Mouse (Mus musculus): ENCODE results near the gene Mtmr3. TPM values are rescaled to one million over a fixed set of nuclear protein-coding genes. Genes with fewer than 3 reads are reported as not detected.
A peak's percentile ranks its signal among the peaks of the same experiment; 100 is the strongest.

Gene Mtmr3
- polyA plus RNA-seq, 1 experiment from 2014 or later: 15.4 TPM

GRCm38 (mm10) chr11:4446195-4446868 lies 148.3 kb downstream of the Mtmr3 start:
- 91% methylated on average over 9 of the region's 9 CpGs for WGBS
- Histone ChIP-seq H3K9me3 (ENCODE audit: control insufficient read depth, low read length) (no peaks in the 10 kb centered on the region), H3K27me3 (replicated peaks; ENCODE audit: control insufficient read depth, insufficient read depth, low read length) (no peaks in the 10 kb centered on the region), H3K27ac (ENCODE audit: low read length) (no peak overlapping the region), H3K4me3 (ENCODE audit: low read length) (no peak overlapping the region), H3K36me3 (ENCODE audit: control insufficient read depth, insufficient read depth, low read length) (no peaks in the 10 kb centered on the region), H3K4me2 (ENCODE audit: low read depth, low read length) (no peak overlapping the region), H3K9ac (ENCODE audit: low read depth, low read length) (no peak overlapping the region), H3K4me1 (ENCODE audit: control insufficient read depth, insufficient read depth, low read length) (no peaks in the 10 kb centered on the region)
- no peak for ATAC-seq

- no peak overlapping the region for H3K4me3 ChIP-seq (ENCODE audit: low read length)
- H3K9me3 ChIP-seq (ENCODE audit: control insufficient read depth, low read length): no peaks in the 10 kb centered on the region
- ATAC-seq: no peak
- H3K36me3 ChIP-seq (ENCODE audit: control insufficient read depth, insufficient read depth, low read length): no peaks in the 10 kb centered on the region
- H3K27ac ChIP-seq (ENCODE audit: low read length): no peak overlapping the region
- no peak overlapping the region for H3K4me2 ChIP-seq (ENCODE audit: low read depth, low read length)
- no peaks in the 10 kb centered on the region for H3K27me3 ChIP-seq (replicated peaks; ENCODE audit: control insufficient read depth, insufficient read depth, low read length)
- no peaks in the 10 kb centered on the region for H3K4me1 ChIP-seq (ENCODE audit: control insufficient read depth, insufficient read depth, low read length)
- no peak overlapping the region for H3K9ac ChIP-seq (ENCODE audit: low read depth, low read length)
- 46% methylated on average over 1 of the region's 1 CpGs for WGBS
Observed at GRCm38 (mm10) chr11:4442280-4442679, 152.4 kb downstream of the Mtmr3 start.

DNA sequence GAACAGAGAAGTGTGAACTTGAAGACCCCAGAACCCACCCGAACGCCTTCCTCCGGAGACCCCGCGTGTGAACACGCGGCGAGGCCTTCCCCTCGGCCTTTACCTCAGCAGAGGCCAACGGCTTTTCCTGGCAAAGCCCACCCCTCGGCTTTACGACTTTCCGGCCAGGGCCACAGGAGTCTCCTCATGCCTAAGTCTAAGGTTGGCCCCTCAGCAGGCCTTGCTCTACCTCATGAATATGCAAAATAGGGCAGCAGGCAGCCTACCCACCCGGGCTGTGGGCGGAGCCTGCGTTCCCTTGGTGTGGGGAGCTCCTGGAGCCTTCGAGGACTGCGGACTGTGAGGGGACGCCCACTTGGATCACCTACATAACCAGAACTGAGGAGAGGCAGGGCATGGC lies 153.7 kb downstream of the Mtmr3 start, which contains the start of gene Hormad2:
Hormad2 (minus strand) TSS at position 128 of the 400 bp plus-strand sequence.
- H3K36me3 ChIP-seq (ENCODE audit: control insufficient read depth, insufficient read depth, low read length): no peaks in the 10 kb centered on the region
- ATAC-seq: peak; percentile 52; the same call in 1 of the 2 replicates

GRCm38 (mm10) chr11:4438211-4438610 lies 156.5 kb downstream of the Mtmr3 start:
- Histone ChIP-seq H3K4me1 (ENCODE audit: control insufficient read depth, insufficient read depth, low read length) (no peaks in the 10 kb centered on the region), H3K27me3 (replicated peaks; ENCODE audit: control insufficient read depth, insufficient read depth, low read length) (no peaks in the 10 kb centered on the region), H3K4me3 (ENCODE audit: low read length) (no peak overlapping the region), H3K4me2 (ENCODE audit: low read depth, low read length) (no peak overlapping the region), H3K9ac (ENCODE audit: low read depth, low read length) (no peak overlapping the region), H3K36me3 (ENCODE audit: control insufficient read depth, insufficient read depth, low read length) (no peaks in the 10 kb centered on the region), H3K27ac (ENCODE audit: low read length) (no peak overlapping the region), H3K9me3 (ENCODE audit: control insufficient read depth, low read length) (no peaks in the 10 kb centered on the region)
- 64% methylated on average over 2 of the region's 2 CpGs for WGBS
- ATAC-seq: no peak

More for the DNA sequence above, 153.7 kb downstream of the Mtmr3 start, which contains the start of gene Hormad2:
- H3K4me3 ChIP-seq (ENCODE audit: low read length): no peak within 1 kb of the TSS
- 47% methylated on average over 19 of the region's 19 CpGs for WGBS
- H3K4me2 ChIP-seq (ENCODE audit: low read depth, low read length): 0 out of 2 replicates have a peak within 1 kb of the TSS, but pooled peaks have one; percentile 12
- no peak within 1 kb of the TSS for H3K9ac ChIP-seq (ENCODE audit: low read depth, low read length)
- no peaks in the 10 kb centered on the region for H3K4me1 ChIP-seq (ENCODE audit: control insufficient read depth, insufficient read depth, low read length)
- H3K9me3 ChIP-seq (ENCODE audit: control insufficient read depth, low read length): no peaks in the 10 kb centered on the region
- H3K27me3 ChIP-seq (replicated peaks; ENCODE audit: control insufficient read depth, insufficient read depth, low read length): no peaks in the 10 kb centered on the region
- no peak within 1 kb of the TSS for H3K27ac ChIP-seq (ENCODE audit: low read length)

DNA sequence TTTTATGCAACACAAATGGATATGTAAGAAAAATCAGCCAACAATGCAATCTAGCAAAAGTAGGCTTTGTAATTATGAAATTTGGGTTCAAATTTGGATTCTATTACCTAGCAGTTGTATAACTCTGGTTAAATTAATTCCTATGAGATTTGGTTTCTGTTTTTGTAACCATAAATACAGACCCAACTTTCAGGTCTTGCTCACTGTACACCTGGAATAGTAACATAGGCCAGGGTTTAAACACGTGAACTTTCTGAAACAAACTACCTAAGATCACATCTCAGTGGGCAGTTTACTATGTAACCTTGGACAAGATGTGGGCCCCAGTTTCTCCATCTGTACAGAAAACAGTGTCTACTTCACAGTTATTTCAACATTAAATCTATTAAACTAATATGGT lies 157.3 kb downstream of the Mtmr3 start:
- Histone ChIP-seq H3K9me3 (ENCODE audit: control insufficient read depth, low read length) (no peaks in the 10 kb centered on the region), H3K9ac (ENCODE audit: low read depth, low read length) (no peak overlapping the region), H3K27me3 (replicated peaks; ENCODE audit: control insufficient read depth, insufficient read depth, low read length) (no peaks in the 10 kb centered on the region), H3K4me1 (ENCODE audit: control insufficient read depth, insufficient read depth, low read length) (no peaks in the 10 kb centered on the region), H3K27ac (ENCODE audit: low read length) (no peak overlapping the region), H3K4me3 (ENCODE audit: low read length) (no peak overlapping the region), H3K4me2 (ENCODE audit: low read depth, low read length) (no peak overlapping the region), H3K36me3 (ENCODE audit: control insufficient read depth, insufficient read depth, low read length) (no peaks in the 10 kb centered on the region)
- 88% methylated on average over 1 of the region's 1 CpGs for WGBS
- ATAC-seq: no peak

DNA sequence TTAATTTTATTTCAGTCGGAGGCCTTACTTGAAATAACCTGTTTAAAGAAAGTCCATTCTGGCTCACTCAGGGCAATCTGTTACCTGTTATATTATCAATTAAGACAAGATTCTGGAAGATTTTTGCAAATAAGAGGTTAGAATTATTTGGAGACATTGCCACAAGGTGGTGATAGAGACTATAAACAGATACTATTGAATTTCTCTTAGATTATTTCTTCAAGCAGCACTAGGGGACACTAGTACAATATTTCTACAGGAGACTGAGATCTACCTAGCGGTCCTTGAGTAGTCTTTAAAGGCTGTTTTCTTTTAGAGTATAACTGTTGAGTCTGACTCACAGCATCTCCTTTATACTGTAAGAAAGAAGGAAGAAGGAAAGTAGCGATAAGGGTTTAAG lies 158.0 kb downstream of the Mtmr3 start:
- no peaks in the 10 kb centered on the region for H3K4me1 ChIP-seq (ENCODE audit: control insufficient read depth, insufficient read depth, low read length)
- no peaks in the 10 kb centered on the region for H3K36me3 ChIP-seq (ENCODE audit: control insufficient read depth, insufficient read depth, low read length)
- H3K27me3 ChIP-seq (replicated peaks; ENCODE audit: control insufficient read depth, insufficient read depth, low read length): no peaks in the 10 kb centered on the region
- H3K27ac ChIP-seq (ENCODE audit: low read length): no peak overlapping the region
- WGBS: 73% methylated on average over 3 of the region's 3 CpGs
- no peak overlapping the region for H3K4me2 ChIP-seq (ENCODE audit: low read depth, low read length)
- no peaks in the 10 kb centered on the region for H3K9me3 ChIP-seq (ENCODE audit: control insufficient read depth, low read length)
- H3K4me3 ChIP-seq (ENCODE audit: low read length): no peak overlapping the region
- ATAC-seq: no peak
- H3K9ac ChIP-seq (ENCODE audit: low read depth, low read length): no peak overlapping the region

- no peaks in the 10 kb centered on the region for H3K4me1 ChIP-seq (ENCODE audit: control insufficient read depth, insufficient read depth, low read length)
- no peak overlapping the region for H3K4me2 ChIP-seq (ENCODE audit: low read depth, low read length)
- no peak overlapping the region for H3K27ac ChIP-seq (ENCODE audit: low read length)
- H3K36me3 ChIP-seq (ENCODE audit: control insufficient read depth, insufficient read depth, low read length): no peaks in the 10 kb centered on the region
- no peak overlapping the region for H3K4me3 ChIP-seq (ENCODE audit: low read length)
- no peaks in the 10 kb centered on the region for H3K9me3 ChIP-seq (ENCODE audit: control insufficient read depth, low read length)
- WGBS: 71% methylated on average over 4 of the region's 4 CpGs
- no peak for ATAC-seq
- H3K9ac ChIP-seq (ENCODE audit: low read depth, low read length): no peak overlapping the region
- H3K27me3 ChIP-seq (replicated peaks; ENCODE audit: control insufficient read depth, insufficient read depth, low read length): no peaks in the 10 kb centered on the region
Observed at GRCm38 (mm10) chr11:4434461-4434860, 160.2 kb downstream of the Mtmr3 start.

Other genes starting within 250 kb of the Mtmr3 start
- 0.22 and 0.35 TPM in 2 replicates for gene Hormad2, start 153.8 kb downstream of the Mtmr3 start, polyA plus RNA-seq (2015; fragmentation: Nextera tagmentation; extraction: Ambion mirVana)
- gene Gm11032, start 25.2 kb upstream of the Mtmr3 start, polyA plus RNA-seq (2015; fragmentation: Nextera tagmentation; extraction: Ambion mirVana): not detected in 2 replicates
- gene Ascc2, start 42.9 kb upstream of the Mtmr3 start, polyA plus RNA-seq (2015; fragmentation: Nextera tagmentation; extraction: Ambion mirVana): 32.0 and 32.8 TPM in 2 replicates
- 1,259 and 1,267 TPM in 2 replicates for gene Uqcr10, start 109.5 kb upstream of the Mtmr3 start, polyA plus RNA-seq (2015; fragmentation: Nextera tagmentation; extraction: Ambion mirVana)
- 64.8 and 66.0 TPM in 2 replicates for gene Zmat5, start 109.8 kb upstream of the Mtmr3 start, polyA plus RNA-seq (2015; fragmentation: Nextera tagmentation; extraction: Ambion mirVana)
- gene Cabp7, start 151.9 kb upstream of the Mtmr3 start, polyA plus RNA-seq (2015; fragmentation: Nextera tagmentation; extraction: Ambion mirVana): 0.07 and 0.15 TPM in 2 replicates

All from intestine, embryonic 16.5 days (tissue).